Mouse (Mus musculus) heart, postnatal 36 days (tissue): ENCODE data around the gene Cbx6. TPM values are rescaled to one million over a fixed set of nuclear protein-coding genes. Genes with fewer than 3 reads are reported as not detected.

ENCODE experiments used
- total RNA-seq, 2 experiments: library from RNA; stranded (reverse); gene quantifications; 2 replicates each; pipeline ENCODE4 v1.2.3; 2021

Cbx6 gene
- total RNA-seq, 2 experiments from 2014 or later = 25.8 to 29.7 TPM

Other genes with a start within 250 kb of the Cbx6 start
- not detected for gene Dmc1, start 229.6 kb downstream of the Cbx6 start, total RNA-seq
- 1 to 10 TPM in 1 of 2 experiments, under 1 TPM in 1; 0.78 to 1.7 TPM for gene Fam227a, start 175.7 kb downstream of the Cbx6 start, total RNA-seq
- gene Cby1, start 175.5 kb downstream of the Cbx6 start, total RNA-seq = 10 to 100 TPM; 21.3 to 23.5 TPM
- 100 to 1,000 TPM; 110 to 120 TPM for gene Tomm22, start 163.8 kb downstream of the Cbx6 start, total RNA-seq
- gene Josd1, start 146.8 kb downstream of the Cbx6 start, total RNA-seq = 10 to 100 TPM; 24.2 to 25.0 TPM
- 10 to 100 TPM; 27.2 to 28.4 TPM for gene Gtpbp1, start 143.8 kb downstream of the Cbx6 start, total RNA-seq
- gene Sun2, start 92.2 kb downstream of the Cbx6 start, total RNA-seq = 10 to 100 TPM; 85.6 to 89.1 TPM
- 10 to 100 TPM; 17.7 to 22.5 TPM for gene Dnal4, start 56.8 kb downstream of the Cbx6 start, total RNA-seq
- gene Nptxr, start 29.9 kb downstream of the Cbx6 start, total RNA-seq = 1 to 10 TPM; 1.5 to 1.7 TPM
- gene Npcd, start 451 bp downstream of the Cbx6 start, total RNA-seq = under 1 TPM in 1 of 2 experiments, not detected in 1; 0.30 TPM
- 1 to 10 TPM; 7.7 to 7.8 TPM for gene Apobec3, start 57.0 kb upstream of the Cbx6 start, total RNA-seq
- 10 to 100 TPM; 13.2 to 16.6 TPM for gene Cbx7, start 136.4 kb upstream of the Cbx6 start, total RNA-seq
- 10 to 100 TPM; 30.4 to 31.3 TPM for gene Pdgfb, start 180.3 kb upstream of the Cbx6 start, total RNA-seq